In genomic region chr4:44714111-44714621, GRCm38 (mm10) we compare ENCODE assay signal across 9 mouse cellular contexts. TPM values are rescaled to one million over a fixed set of nuclear protein-coding genes. Genes with fewer than 3 reads are reported as not detected.
A peak's percentile ranks its signal among the peaks of the same experiment; 100 is the strongest.
DNase-seq lines count a peak whose midpoint lies in the region; ATAC-seq and TF ChIP-seq lines count a peak whose summit lies in the region.
"Had no signal": no experiment of that assay in that cellular context is flagged by ENCODE, and none has a peak within 500 bp of the region (broad histone marks: within the 10 kb centered on the region; RNA-seq: fewer than 3 reads in every experiment).

No protein-coding gene starts in this region.

- 0 out of 2 replicates have a peak, but pooled peaks have one; percentile 45 for ATAC-seq in forebrain, embryonic 13.5 days
- no peak for ATAC-seq in forebrain, embryonic 16.5 days
- ATAC-seq in lung, embryonic 15.5 days (ENCODE audit: borderline replicate concordance, extremely low read depth, low FRiP score, low TSS enrichment) = peak; percentile 11; the same call in 1 of the 2 replicates
- no peak for ATAC-seq in lung, postnatal 0 days
- ATAC-seq in hindbrain, embryonic 13.5 days (ENCODE audit: low FRiP score) = no peak

- no peak for TF ChIP-seq EP300 in lung, postnatal 0 days (IDR thresholded peaks at IDR 0.05)

- peaks cover 20% of the 10 kb centered on the region for H3K4me1 ChIP-seq in forebrain, embryonic 13.5 days
- peaks cover 6% of the 10 kb centered on the region; the same call in 1 of the 2 replicates for H3K4me1 ChIP-seq in forebrain, embryonic 16.5 days (replicated peaks; ENCODE audit: control insufficient read depth, insufficient read depth, low read length)
- H3K4me1 ChIP-seq in lung, embryonic 15.5 days = peaks cover 13% of the 10 kb centered on the region
- no peaks in the 10 kb centered on the region for H3K4me1 ChIP-seq in lung, postnatal 0 days (ENCODE audit: insufficient read depth, low read depth, low read length)
- peaks cover 29% of the 10 kb centered on the region for H3K4me1 ChIP-seq in hindbrain, embryonic 13.5 days (replicated peaks)

- H3K4me3 ChIP-seq in forebrain, embryonic 13.5 days = no peak overlapping the region
- H3K4me3 ChIP-seq in forebrain, embryonic 16.5 days (replicated peaks; ENCODE audit: low read length) = no peak overlapping the region
- H3K4me3 ChIP-seq in lung, embryonic 15.5 days = no peak overlapping the region
- no peak overlapping the region for H3K4me3 ChIP-seq in lung, postnatal 0 days (ENCODE audit: low read depth, low read length)
- H3K4me3 ChIP-seq in hindbrain, embryonic 13.5 days = 0 out of 2 replicates have a peak overlapping the region, but pooled peaks have one; percentile 14
- H3K4me3 ChIP-seq: erythroblast, embryonic 14.5 days had no signal

- H3K9me3 ChIP-seq in forebrain, embryonic 13.5 days (replicated peaks) = no peaks in the 10 kb centered on the region
- H3K9me3 ChIP-seq in forebrain, embryonic 16.5 days (ENCODE audit: control insufficient read depth, low read length) = no peaks in the 10 kb centered on the region
- no peaks in the 10 kb centered on the region for H3K9me3 ChIP-seq in lung, embryonic 15.5 days
- no peaks in the 10 kb centered on the region for H3K9me3 ChIP-seq in lung, postnatal 0 days (ENCODE audit: low read length)
- H3K9me3 ChIP-seq in hindbrain, embryonic 13.5 days = no peaks in the 10 kb centered on the region

- DNase-seq in lung, postnatal 0 days (ENCODE audit: low spot score) = no peak
- DNase-seq in spleen, postnatal 10 days (ENCODE audit: low spot score in 2 of 2) = peak; percentile 24 to 38
- DNase-seq in urinary bladder, postnatal 36 days (ENCODE audit: low spot score in 2 of 2) = no peak
- DNase-seq in adrenal gland, adult 2 months = no peak

- TF ChIP-seq CTCF in lung, postnatal 0 days (IDR thresholded peaks at IDR 0.05) = no peak

- H3K36me3 ChIP-seq in forebrain, embryonic 13.5 days (ENCODE audit: poor library complexity, severe bottlenecking) = no peaks in the 10 kb centered on the region
- H3K36me3 ChIP-seq in forebrain, embryonic 16.5 days (ENCODE audit: control insufficient read depth, insufficient read depth) = no peaks in the 10 kb centered on the region
- H3K36me3 ChIP-seq in lung, embryonic 15.5 days = no peaks in the 10 kb centered on the region
- no peaks in the 10 kb centered on the region for H3K36me3 ChIP-seq in lung, postnatal 0 days (ENCODE audit: insufficient read depth, low read length)
- H3K36me3 ChIP-seq in hindbrain, embryonic 13.5 days = no peaks in the 10 kb centered on the region

- H3K4me2 ChIP-seq in forebrain, embryonic 13.5 days = no peak overlapping the region; the same call in 1 of the 2 replicates
- H3K4me2 ChIP-seq in forebrain, embryonic 16.5 days (ENCODE audit: low read length) = no peak overlapping the region
- no peak overlapping the region for H3K4me2 ChIP-seq in lung, embryonic 15.5 days
- no peak overlapping the region for H3K4me2 ChIP-seq in lung, postnatal 0 days (replicated peaks; ENCODE audit: low read depth, low read length)
- 0 out of 2 replicates have a peak overlapping the region, but pooled peaks have one; percentile 17 for H3K4me2 ChIP-seq in hindbrain, embryonic 13.5 days

- WGBS in forebrain, embryonic 13.5 days = 1% methylated on average over 27 of the region's 27 CpGs
- WGBS in forebrain, embryonic 16.5 days = 2% methylated on average over 27 of the region's 27 CpGs
- 2% methylated on average over 27 of the region's 27 CpGs for WGBS in lung, embryonic 15.5 days
- WGBS in lung, postnatal 0 days = 2% methylated on average over 27 of the region's 27 CpGs
- WGBS in hindbrain, embryonic 13.5 days = 2% methylated on average over 27 of the region's 27 CpGs

- H3K9ac ChIP-seq in forebrain, embryonic 13.5 days = no peak overlapping the region
- H3K9ac ChIP-seq in forebrain, embryonic 16.5 days (replicated peaks; ENCODE audit: low read depth, low read length) = no peak overlapping the region
- H3K9ac ChIP-seq in lung, embryonic 15.5 days = no peak overlapping the region
- H3K9ac ChIP-seq in lung, postnatal 0 days (replicated peaks; ENCODE audit: low read depth) = no peak overlapping the region
- no peak overlapping the region for H3K9ac ChIP-seq in hindbrain, embryonic 13.5 days

- no peak overlapping the region for H3K27ac ChIP-seq in forebrain, embryonic 13.5 days
- no peak overlapping the region for H3K27ac ChIP-seq in forebrain, embryonic 16.5 days (ENCODE audit: low read length)
- no peak overlapping the region for H3K27ac ChIP-seq in lung, embryonic 15.5 days
- no peak overlapping the region for H3K27ac ChIP-seq in lung, postnatal 0 days (ENCODE audit: low read length)
- no peak overlapping the region for H3K27ac ChIP-seq in hindbrain, embryonic 13.5 days

- peaks cover 94% of the 10 kb centered on the region for H3K27me3 ChIP-seq in forebrain, embryonic 13.5 days
- peaks cover 65% of the 10 kb centered on the region for H3K27me3 ChIP-seq in forebrain, embryonic 16.5 days (replicated peaks; ENCODE audit: control insufficient read depth, insufficient read depth, low read length)
- H3K27me3 ChIP-seq in lung, embryonic 15.5 days = peaks cover 91% of the 10 kb centered on the region
- peaks cover 78% of the 10 kb centered on the region for H3K27me3 ChIP-seq in lung, postnatal 0 days (replicated peaks; ENCODE audit: insufficient read depth, low read length)
- peaks cover 89% of the 10 kb centered on the region for H3K27me3 ChIP-seq in hindbrain, embryonic 13.5 days

RNA-seq across cellular contexts. Expression of gene Pax5, which starts 3.9 kb away (rescaled TPM):
- 0.06 TPM in 2 replicates for polyA plus RNA-seq in forebrain, embryonic 13.5 days (2015; fragmentation: Nextera tagmentation; extraction: Ambion mirVana)
- polyA plus RNA-seq in forebrain, embryonic 16.5 days (2015; fragmentation: Nextera tagmentation; extraction: Ambion mirVana) = 0.34 and 1.2 TPM in 2 replicates
- not detected in 2 replicates for polyA plus RNA-seq in lung, embryonic 15.5 days (2015; fragmentation: Nextera tagmentation; extraction: Ambion mirVana)
- 0.05 and 0.12 TPM in 2 replicates for polyA plus RNA-seq in lung, postnatal 0 days (2015; fragmentation: Nextera tagmentation; extraction: Ambion mirVana)
- polyA plus RNA-seq in hindbrain, embryonic 13.5 days (2015; fragmentation: Nextera tagmentation; extraction: Ambion mirVana) = 2.8 and 6.1 TPM in 2 replicates
- total RNA-seq in adrenal gland, adult 2 months (2021) = under 1 TPM; 0.69 to 0.86 TPM
- 0.56 and 1.0 TPM in 2 replicates for polyA plus RNA-seq in adrenal gland, adult 2 months (2012; rRNA removed)

RNA-seq across cellular contexts. Expression of gene Zcchc7, which starts 41.5 kb away (rescaled TPM):
- 41.3 and 42.4 TPM in 2 replicates for polyA plus RNA-seq in forebrain, embryonic 13.5 days (2015; fragmentation: Nextera tagmentation; extraction: Ambion mirVana)
- polyA plus RNA-seq in forebrain, embryonic 16.5 days (2015; fragmentation: Nextera tagmentation; extraction: Ambion mirVana) = 43.7 and 44.4 TPM in 2 replicates
- polyA plus RNA-seq in lung, embryonic 15.5 days (2015; fragmentation: Nextera tagmentation; extraction: Ambion mirVana) = 29.5 and 31.5 TPM in 2 replicates
- 40.8 and 49.6 TPM in 2 replicates for polyA plus RNA-seq in lung, postnatal 0 days (2015; fragmentation: Nextera tagmentation; extraction: Ambion mirVana)
- 40.3 and 43.7 TPM in 2 replicates for polyA plus RNA-seq in hindbrain, embryonic 13.5 days (2015; fragmentation: Nextera tagmentation; extraction: Ambion mirVana)
- total RNA-seq in adrenal gland, adult 2 months (2021) = 10 to 100 TPM; 36.4 to 50.0 TPM
- polyA plus RNA-seq in adrenal gland, adult 2 months (2012; rRNA removed) = 5.0 and 5.4 TPM in 2 replicates

Comparison
In these comparisons a context has a peak if more than half of its experiments do, and no peak if none do; other contexts are left out.
1. ATAC-seq: peak in forebrain, embryonic 13.5 days (single experiment) and lung, embryonic 15.5 days (single experiment); none in forebrain, embryonic 16.5 days (single experiment), lung, postnatal 0 days (single experiment) and hindbrain, embryonic 13.5 days (single experiment).
2. DNase-seq: peak in spleen, postnatal 10 days (2 of 2); none in lung, postnatal 0 days (single experiment), urinary bladder, postnatal 36 days (0 of 2) and adrenal gland, adult 2 months (single experiment).